Mouse (Mus musculus) G1E (cell line): Measurements from ENCODE around the gene Defb19.

Experiments
- CTCF ChIP-seq: IDR thresholded peaks from 2 replicates; pipeline ENCODE4 v1.5.1; 2012; ENCODE audit warnings: low read depth, low read length, inconsistent platforms, mixed read lengths
- GATA1 ChIP-seq: IDR thresholded peaks from 2 replicates; pipeline ENCODE4 v1.6.1; 2012; ENCODE audit warnings: borderline replicate concordance, low read length, inconsistent platforms, mixed read lengths
- GATA2 ChIP-seq: IDR thresholded peaks from 2 replicates; pipeline ENCODE4 v1.6.1; 2012; ENCODE audit warnings: low read depth, low read length, inconsistent platforms, borderline replicate concordance
- POLR2AphosphoS5 ChIP-seq: IDR thresholded peaks from 2 replicates; pipeline ENCODE4 v1.6.1; 2012; ENCODE audit warnings: low read depth, low read length, inconsistent platforms; ENCODE audit not compliant: insufficient replicate concordance
- TAL1 ChIP-seq: conservative IDR thresholded peaks from 2 replicates; pipeline ENCODE4 v1.6.1; 2012; ENCODE audit warnings: low read depth, low read length, inconsistent platforms, mixed read lengths

DNA sequence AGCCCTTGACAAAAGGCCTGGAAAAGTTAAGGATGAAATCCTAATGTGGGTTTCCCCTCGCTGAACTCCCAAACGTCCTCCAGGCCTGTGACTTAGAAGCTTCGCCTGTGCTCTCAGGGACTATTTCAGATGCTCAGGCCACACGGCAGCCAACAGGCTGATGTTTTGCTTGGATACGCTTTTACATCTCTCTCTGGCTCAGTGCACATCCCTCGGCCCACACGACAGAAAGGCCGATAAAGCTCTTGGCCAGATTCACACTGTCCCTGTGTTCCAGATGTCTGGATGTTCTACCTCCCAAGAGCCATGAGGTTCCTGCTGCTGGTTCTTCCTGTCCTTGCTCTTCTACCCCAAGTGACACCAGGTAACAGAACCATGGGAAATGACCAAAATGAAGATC lies 6.6 kb downstream of the Defb19 start:
- no peak for TF ChIP-seq POLR2AphosphoS5
- TF ChIP-seq CTCF = no peak
- no peak for TF ChIP-seq GATA1
- TF ChIP-seq GATA2 = no peak
- TF ChIP-seq TAL1 = no peak
